Mouse (Mus musculus): Measurements from ENCODE around the gene Copz2. TPM values are rescaled to one million over a fixed set of nuclear protein-coding genes. Genes with fewer than 3 reads are reported as not detected.

The Copz2 gene
- total RNA-seq, 1 experiment, result 5.5 TPM

GRCm38 (mm10) chr11:96872441-96873379 is 23.0 kb downstream of the Copz2 start:
- Histone ChIP-seq H3K36me3 (ENCODE audit: control insufficient read depth, insufficient read depth, low read length, poor library complexity, severe bottlenecking) (no peaks in the 10 kb centered on the region), H3K4me1 (ENCODE audit: control insufficient read depth in 2 of 2, insufficient read depth in 2 of 2, low read length in 2 of 2, poor library complexity in 1 of 2) (peaks cover 1 to 14% of the 10 kb centered on the region in 2 experiments; a peak in 1 of 4 replicates), H3K27ac (ENCODE audit: insufficient read depth, low read depth, low read length, poor library complexity, severe bottlenecking) (no peak overlapping the region), H3K4me3 (ENCODE audit: insufficient read depth in 1 of 2, low read depth in 1 of 2, low read length in 2 of 2, poor library complexity in 1 of 2, severe bottlenecking in 1 of 2) (peak overlapping the region; percentile 43 to 56), H3K9me3 (ENCODE audit: control insufficient read depth, insufficient read depth, low read depth, low read length) (no peaks in the 10 kb centered on the region), H3K9ac (ENCODE audit: insufficient read depth, low read depth, low read length, poor library complexity, severe bottlenecking) (peak overlapping the region; percentile 40; the same call in 1 of the 2 replicates)
- in situ Hi-C loops (cut with MboI; ENCODE audit: low sequenced_read_pairs in 2 of 2, unreplicated experiment in 2 of 2), result loop anchor here (5.0 to 25.0 kb wide), 3 partner anchors 40 to 585 kb away; partner anchors contain the start of genes Hoxb6 (in 1 of the 2), Hoxb7 (in 1 of the 2) and Hoxb8 (in 1 of the 2)
- DNase-seq (ENCODE audit: low read depth, low spot score), result no peak
- TF ChIP-seq CHD2 (IDR thresholded peaks at IDR 0.05; ENCODE audit: low read depth, low read length), result no peak
- TF ChIP-seq MAFK (IDR thresholded peaks at IDR 0.05; ENCODE audit: insufficient read depth, low read depth, low read length), result no peak
- TF ChIP-seq HCFC1 (IDR thresholded peaks at IDR 0.05; ENCODE audit: borderline replicate concordance, insufficient read depth, low read length), result no peak
- no peak for TF ChIP-seq ZC3H11A (IDR thresholded peaks at IDR 0.05; ENCODE audit: borderline replicate concordance, low read depth, low read length)

GRCm38 (mm10) chr11:96873601-96874140 is 24.0 kb downstream of the Copz2 start:
- in situ Hi-C loops (cut with MboI; ENCODE audit: low sequenced_read_pairs in 2 of 2, unreplicated experiment in 2 of 2), result loop anchor here (5.0 to 25.0 kb wide), 3 partner anchors 39 to 586 kb away; partner anchors contain the start of genes Hoxb6 (in 1 of the 2), Hoxb7 (in 1 of the 2) and Hoxb8 (in 1 of the 2)
- Histone ChIP-seq H3K9ac (ENCODE audit: insufficient read depth, low read depth, low read length, poor library complexity, severe bottlenecking) (no peak overlapping the region), H3K4me1 (ENCODE audit: control insufficient read depth in 2 of 2, insufficient read depth in 2 of 2, low read length in 2 of 2, poor library complexity in 1 of 2) (peaks cover 1 to 14% of the 10 kb centered on the region in 2 experiments; a peak in 1 of 4 replicates), H3K36me3 (ENCODE audit: control insufficient read depth, insufficient read depth, low read length, poor library complexity, severe bottlenecking) (no peaks in the 10 kb centered on the region), H3K4me3 (ENCODE audit: insufficient read depth in 1 of 2, low read depth in 1 of 2, low read length in 2 of 2, poor library complexity in 1 of 2, severe bottlenecking in 1 of 2) (no peak overlapping the region), H3K9me3 (ENCODE audit: control insufficient read depth, insufficient read depth, low read depth, low read length) (no peaks in the 10 kb centered on the region), H3K27ac (ENCODE audit: insufficient read depth, low read depth, low read length, poor library complexity, severe bottlenecking) (no peak overlapping the region)
- no peak for DNase-seq (ENCODE audit: low read depth, low spot score)
- no peak for TF ChIP-seq MAFK (IDR thresholded peaks at IDR 0.05; ENCODE audit: insufficient read depth, low read depth, low read length)
- TF ChIP-seq CHD2 (IDR thresholded peaks at IDR 0.05; ENCODE audit: low read depth, low read length), result no peak
- TF ChIP-seq ZNF384 (IDR thresholded peaks at IDR 0.05; ENCODE audit: low read depth, low read length), result no peak
- no peak for TF ChIP-seq HCFC1 (IDR thresholded peaks at IDR 0.05; ENCODE audit: borderline replicate concordance, insufficient read depth, low read length)
- TF ChIP-seq ZC3H11A (IDR thresholded peaks at IDR 0.05; ENCODE audit: borderline replicate concordance, low read depth, low read length), result no peak

GRCm38 (mm10) chr11:96875270-96875669 is 25.6 kb downstream of the Copz2 start:
- Histone ChIP-seq H3K9ac (ENCODE audit: insufficient read depth, low read depth, low read length, poor library complexity, severe bottlenecking) (no peak overlapping the region), H3K4me3 (ENCODE audit: insufficient read depth in 1 of 2, low read depth in 1 of 2, low read length in 2 of 2, poor library complexity in 1 of 2, severe bottlenecking in 1 of 2) (peak overlapping the region; percentile 48 to 68; a peak in 3 of 4 replicates), H3K27ac (ENCODE audit: insufficient read depth, low read depth, low read length, poor library complexity, severe bottlenecking) (no peak overlapping the region), H3K9me3 (ENCODE audit: control insufficient read depth, insufficient read depth, low read depth, low read length) (no peaks in the 10 kb centered on the region), H3K36me3 (ENCODE audit: control insufficient read depth, insufficient read depth, low read length, poor library complexity, severe bottlenecking) (no peaks in the 10 kb centered on the region), H3K4me1 (ENCODE audit: control insufficient read depth in 2 of 2, insufficient read depth in 2 of 2, low read length in 2 of 2, poor library complexity in 1 of 2) (peaks cover 1 to 14% of the 10 kb centered on the region in 2 experiments; a peak in 1 of 4 replicates)
- no peak for DNase-seq (ENCODE audit: low read depth, low spot score)
- TF ChIP-seq CHD2 (IDR thresholded peaks at IDR 0.05; ENCODE audit: low read depth, low read length) (no peak), MAFK (IDR thresholded peaks at IDR 0.05; ENCODE audit: insufficient read depth, low read depth, low read length) (no peak)
- in situ Hi-C loops (cut with MboI; ENCODE audit: low sequenced_read_pairs in 2 of 2, unreplicated experiment in 2 of 2), result no loop called here

- H3K4me1 ChIP-seq (ENCODE audit: control insufficient read depth in 2 of 2, insufficient read depth in 2 of 2, low read length in 2 of 2, poor library complexity in 1 of 2), result peaks cover 1 to 14% of the 10 kb centered on the region in 2 experiments; a peak in 1 of 4 replicates
Observed at GRCm38 (mm10) chr11:96875745-96876144, 26.1 kb downstream of the Copz2 start.

More at GRCm38 (mm10) chr11:96875745-96876144, 26.1 kb downstream of the Copz2 start:
- peak; percentile 48 for DNase-seq (ENCODE audit: low read depth, low spot score)
- Histone ChIP-seq H3K36me3 (ENCODE audit: control insufficient read depth, insufficient read depth, low read length, poor library complexity, severe bottlenecking) (no peaks in the 10 kb centered on the region), H3K9me3 (ENCODE audit: control insufficient read depth, insufficient read depth, low read depth, low read length) (no peaks in the 10 kb centered on the region), H3K9ac (ENCODE audit: insufficient read depth, low read depth, low read length, poor library complexity, severe bottlenecking) (no peak overlapping the region), H3K4me3 (ENCODE audit: insufficient read depth in 1 of 2, low read depth in 1 of 2, low read length in 2 of 2, poor library complexity in 1 of 2, severe bottlenecking in 1 of 2) (peak overlapping the region; percentile 48 to 68), H3K27ac (ENCODE audit: insufficient read depth, low read depth, low read length, poor library complexity, severe bottlenecking) (no peak overlapping the region)
- no peak for TF ChIP-seq CHD2 (IDR thresholded peaks at IDR 0.05; ENCODE audit: low read depth, low read length)
- TF ChIP-seq MAFK (IDR thresholded peaks at IDR 0.05; ENCODE audit: insufficient read depth, low read depth, low read length), result no peak
- TF ChIP-seq HCFC1 (IDR thresholded peaks at IDR 0.05; ENCODE audit: borderline replicate concordance, insufficient read depth, low read length), result no peak
- no peak for TF ChIP-seq ZC3H11A (IDR thresholded peaks at IDR 0.05; ENCODE audit: borderline replicate concordance, low read depth, low read length)
- TF ChIP-seq ZNF384 (IDR thresholded peaks at IDR 0.05; ENCODE audit: low read depth, low read length), result no peak
- in situ Hi-C loops (cut with MboI; ENCODE audit: low sequenced_read_pairs in 2 of 2, unreplicated experiment in 2 of 2), result no loop called here

All from ES-E14 (cell line).